Mouse (Mus musculus) olfactory bulb, adult 2 months (tissue): Measurements from ENCODE around the gene Dhx29.

Experiments
- CTCF ChIP-seq: fragments of 200-500 bp; IDR thresholded peaks from 2 replicates; pipeline ENCODE4 v1.5.1; 2012; ENCODE audit warnings: low read depth, mild to moderate bottlenecking, low read length, moderate library complexity; ENCODE audit not compliant: insufficient read depth
- POLR2A ChIP-seq: fragments of 200-500 bp; IDR thresholded peaks from 2 replicates; pipeline ENCODE4 v1.6.1; 2012; ENCODE audit warnings: mild to moderate bottlenecking, low read depth, low read length, moderate library complexity; ENCODE audit not compliant: insufficient read depth

GRCm38 (mm10) chr13:112938130-112938529 is 10.9 kb downstream of the Dhx29 start:
- TF ChIP-seq POLR2A (no peak), CTCF (no peak)
